Mouse (Mus musculus) E14TG2a.4 (cell line): ENCODE measurements around the gene Gprc6a.

Source experiments
- CTCF ChIP-seq: conservative IDR thresholded peaks from 2 replicates; pipeline ENCODE4 v1.5.1; 2014; ENCODE audit warnings: low read length
- NANOG ChIP-seq: IDR thresholded peaks from 2 replicates; pipeline ENCODE4 v1.6.1; 2014; ENCODE audit warnings: borderline replicate concordance, low read length, mixed read lengths

- TF ChIP-seq CTCF (no peak), NANOG (no peak)
Measured at GRCm38 (mm10) chr10:51613421-51613820, 17.8 kb downstream of the Gprc6a start.
